Mouse (Mus musculus): ENCODE results near the gene Haus4.

Gene Haus4

GRCm38 (mm10) chr14:54572790-54573736 is 18.6 kb upstream of the Haus4 start:
- peak; percentile 98 for DNase-seq (ENCODE audit: inconsistent ontology term)

DNA sequence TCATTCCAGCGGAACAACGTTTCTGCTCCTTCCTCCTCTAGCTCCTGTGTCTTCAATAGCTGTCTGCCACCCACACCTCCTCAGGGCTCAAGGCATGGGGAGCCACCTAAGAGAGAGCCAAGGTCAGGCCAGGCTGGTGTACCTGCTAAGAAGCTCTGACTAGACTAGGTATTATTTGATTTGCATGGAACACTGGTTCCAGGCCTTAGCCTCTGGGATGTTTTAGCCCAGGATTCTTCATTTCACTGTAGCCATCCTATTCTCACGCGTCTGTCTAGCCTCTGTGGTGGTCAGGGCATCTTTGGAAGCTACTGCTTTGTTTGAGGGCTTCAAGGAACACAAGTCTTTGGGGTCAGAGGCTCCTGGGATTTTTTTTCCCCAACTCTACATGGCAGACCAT is 17.7 kb upstream of the Haus4 start:
- DNase-seq (ENCODE audit: inconsistent ontology term) = peak; percentile 35

DNA sequence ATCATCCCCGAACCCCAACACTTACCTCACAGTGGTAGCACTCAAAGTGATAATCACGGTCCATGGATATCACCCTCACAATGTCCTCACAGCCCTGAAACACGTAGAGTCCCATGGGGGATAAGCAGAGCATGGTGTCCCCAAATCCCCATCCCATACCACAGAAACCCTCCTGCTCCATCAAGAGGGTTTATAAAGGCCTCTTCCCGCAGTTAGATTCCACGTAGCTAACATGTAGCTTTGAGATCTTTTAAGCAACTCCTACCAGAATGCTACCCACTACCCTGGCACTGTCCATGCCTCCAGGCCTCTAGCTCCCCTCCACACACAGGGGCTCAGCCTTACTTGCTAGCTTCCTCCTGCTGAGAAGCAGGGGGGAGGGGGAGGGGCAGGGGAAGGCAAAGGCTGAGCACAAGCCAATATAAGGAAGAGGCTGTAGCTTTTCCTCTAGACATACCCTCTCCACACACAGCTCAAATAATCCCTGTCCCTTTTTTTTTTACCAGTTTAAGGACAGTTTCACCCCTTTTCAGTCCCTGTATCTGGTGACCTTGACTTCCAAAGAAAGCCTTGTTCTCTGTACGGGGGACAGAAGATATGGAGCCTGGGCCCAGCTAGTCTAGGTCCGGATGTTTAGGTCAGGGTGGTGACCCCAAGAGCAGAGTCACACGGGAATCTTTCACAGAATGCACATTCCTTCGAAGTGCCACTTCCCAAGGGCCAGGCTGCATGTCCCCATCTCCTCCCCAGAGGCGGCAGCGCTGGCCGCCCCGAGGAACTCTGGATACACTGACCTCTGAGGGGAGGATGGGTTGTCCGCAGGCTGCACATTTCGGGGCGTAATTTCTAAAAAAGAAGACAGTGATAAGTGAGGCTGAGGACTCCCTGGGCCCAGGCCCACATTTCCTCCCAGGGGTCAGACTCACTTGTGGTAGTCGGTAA is 15.3 kb upstream of the Haus4 start:
- DNase-seq (ENCODE audit: inconsistent ontology term) = peak; percentile 21

- DNase-seq (ENCODE audit: inconsistent ontology term) = peak; percentile 73
These were observed 14.4 kb upstream of the Haus4 start for GRCm38 (mm10) chr14:54568694-54569414.

DNA sequence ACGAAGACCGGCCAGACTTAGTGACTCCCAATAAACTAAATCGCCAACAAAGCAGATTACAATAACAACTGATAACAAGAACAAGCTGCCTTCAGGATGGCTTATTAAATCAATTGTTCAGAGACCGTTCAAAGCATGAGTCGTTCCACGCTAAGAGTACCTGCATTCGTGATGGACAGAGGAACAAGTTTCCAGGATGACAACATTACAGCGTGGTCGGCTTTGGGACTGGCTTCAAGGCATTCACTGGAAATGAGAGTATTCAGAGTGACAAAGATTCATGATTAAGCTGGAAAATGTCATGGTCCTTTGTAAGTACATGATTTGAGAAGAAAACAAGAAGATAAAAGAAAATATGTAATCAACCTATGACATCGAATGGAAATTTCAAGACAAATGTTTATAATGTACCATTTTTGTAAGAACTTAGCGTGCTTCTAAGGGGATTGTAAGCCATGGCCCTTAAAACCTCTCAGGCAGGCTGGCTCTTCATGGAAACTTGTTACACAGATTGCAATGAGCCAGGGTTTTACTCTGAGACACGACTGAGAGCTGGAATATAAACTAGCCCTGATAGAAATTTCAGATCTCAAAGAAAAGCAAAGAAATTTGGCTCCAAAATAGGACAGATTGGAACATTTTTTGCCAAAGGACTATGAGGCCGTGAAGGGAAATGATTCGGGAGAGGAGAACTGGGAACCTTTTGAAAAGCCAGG is 6.3 kb upstream of the Haus4 start:
- no peak for DNase-seq (ENCODE audit: inconsistent ontology term)

DNA sequence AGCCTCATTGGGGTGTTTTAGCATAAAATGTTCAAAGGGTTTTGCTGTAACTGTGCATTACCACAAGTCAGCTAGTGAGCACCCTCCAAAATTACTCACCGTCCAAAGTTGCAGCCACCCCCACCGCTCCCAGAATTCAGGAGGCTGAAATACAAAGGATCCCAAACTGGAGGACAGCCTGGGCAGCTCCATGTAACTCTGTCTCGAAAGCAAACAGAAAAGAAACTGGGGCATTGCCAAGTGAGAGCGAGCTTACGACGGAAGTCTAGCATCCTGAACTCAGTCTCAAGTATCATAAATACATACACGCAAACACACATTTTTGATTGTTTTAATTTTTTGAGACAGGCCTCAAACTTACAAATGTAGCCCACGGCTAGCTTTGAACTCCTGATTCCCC is 2.9 kb upstream of the Haus4 start:
- DNase-seq (ENCODE audit: inconsistent ontology term) = no peak

DNA sequence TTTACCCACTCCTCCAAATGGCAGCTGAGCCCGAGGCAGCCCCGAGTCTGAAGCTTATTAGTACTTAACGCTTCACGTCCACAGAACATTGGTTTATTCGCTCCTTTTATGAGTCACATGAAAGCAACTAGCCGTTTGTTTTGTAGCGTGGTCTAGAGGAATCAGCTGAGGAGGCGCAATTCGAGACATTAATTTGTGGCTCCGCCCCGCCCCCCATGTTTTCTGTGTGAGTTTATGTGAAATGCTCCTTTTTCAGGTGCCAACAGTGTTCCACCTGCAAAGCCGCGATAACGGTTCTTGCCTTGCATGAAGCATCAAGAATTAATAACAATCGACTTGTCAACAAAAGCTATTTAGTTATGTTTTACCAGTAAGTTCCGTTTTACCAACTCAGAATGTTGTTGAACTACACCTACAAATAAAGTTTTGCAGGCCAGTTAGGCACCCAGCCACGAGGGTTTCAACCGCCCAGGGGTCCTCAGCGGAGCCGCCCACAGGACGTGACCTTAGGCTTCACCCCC is 902 bp downstream of the Haus4 start:
- peak; percentile 82 for DNase-seq (ENCODE audit: inconsistent ontology term)

- no peak for DNase-seq (ENCODE audit: inconsistent ontology term)
These were observed 9.7 kb downstream of the Haus4 start for GRCm38 (mm10) chr14:54544703-54545102.

DNA sequence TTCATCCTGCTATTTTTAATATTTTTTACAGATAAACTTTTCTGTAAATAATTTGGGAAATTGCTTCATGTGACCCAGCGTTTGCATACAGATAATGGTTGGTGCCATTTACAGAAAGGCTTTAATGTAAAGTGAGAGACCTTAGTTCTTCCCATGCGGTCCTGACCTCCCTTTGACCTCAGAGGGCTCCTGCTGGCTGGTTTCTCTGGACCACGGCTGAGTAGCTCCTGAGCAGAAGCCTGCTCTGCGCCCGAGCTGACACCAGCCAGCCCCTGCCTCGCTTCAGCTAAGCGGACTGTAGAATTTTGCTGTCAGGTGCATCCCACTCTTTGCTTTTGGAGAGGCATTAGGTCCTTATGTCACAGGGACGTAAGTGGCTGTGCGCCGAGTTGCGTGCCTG is 13.6 kb downstream of the Haus4 start:
- DNase-seq (ENCODE audit: inconsistent ontology term) = no peak

GRCm38 (mm10) chr14:54538580-54538979 is 15.8 kb downstream of the Haus4 start:
- DNase-seq (ENCODE audit: inconsistent ontology term) = no peak

DNA sequence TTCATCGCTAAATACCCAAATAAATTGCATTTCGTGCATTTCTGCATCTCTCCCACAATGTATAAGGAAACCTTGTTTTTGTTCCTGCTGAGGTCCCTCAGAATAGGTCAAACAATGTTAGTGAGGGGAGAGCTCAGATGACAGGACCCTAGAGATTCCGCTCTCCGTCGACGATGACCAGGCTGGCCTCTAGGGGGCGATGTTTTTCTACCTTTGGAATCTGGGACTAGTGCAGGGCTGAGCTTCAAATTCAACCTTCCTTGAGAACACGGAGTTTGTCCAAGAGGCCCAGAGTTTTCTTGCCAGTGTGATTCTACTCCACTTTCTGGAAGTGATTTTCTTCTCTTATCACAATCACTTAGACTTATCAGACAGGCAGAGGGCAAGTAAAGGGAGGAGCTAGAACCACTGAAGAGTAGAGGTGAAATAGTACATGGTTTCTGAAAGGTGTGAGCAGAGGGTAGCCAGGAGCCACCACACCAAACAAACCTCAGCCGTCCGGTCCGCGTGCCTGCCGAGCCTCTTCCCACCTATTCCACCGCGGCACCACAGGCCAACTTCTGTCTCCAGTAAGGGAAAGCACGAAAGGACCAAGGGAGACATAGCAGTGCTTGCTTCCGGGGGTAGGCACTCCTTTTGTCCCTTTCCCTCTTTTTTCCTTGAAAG is 25.8 kb downstream of the Haus4 start:
- peak; percentile 70 for DNase-seq (ENCODE audit: inconsistent ontology term)

DNA sequence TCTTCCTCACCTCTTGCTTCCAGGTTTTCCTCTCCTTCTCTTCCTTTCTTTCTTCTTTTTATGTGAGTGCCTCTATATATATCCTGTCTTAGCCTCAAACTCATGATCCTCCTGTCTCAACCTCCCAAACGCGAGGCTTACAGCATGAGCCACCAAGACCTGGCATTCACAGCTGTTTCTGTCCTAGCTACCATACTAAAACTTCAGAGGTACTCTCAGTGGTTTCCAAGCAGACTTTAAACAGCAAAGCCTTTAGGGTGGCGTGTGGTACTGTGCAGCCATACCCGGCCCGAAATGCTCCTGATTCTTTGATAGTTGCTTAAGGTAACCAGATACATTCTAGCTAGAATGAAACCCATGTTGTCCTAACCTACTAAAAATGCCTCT is 26.4 kb downstream of the Haus4 start:
- peak; percentile 10 for DNase-seq (ENCODE audit: inconsistent ontology term)

DNA sequence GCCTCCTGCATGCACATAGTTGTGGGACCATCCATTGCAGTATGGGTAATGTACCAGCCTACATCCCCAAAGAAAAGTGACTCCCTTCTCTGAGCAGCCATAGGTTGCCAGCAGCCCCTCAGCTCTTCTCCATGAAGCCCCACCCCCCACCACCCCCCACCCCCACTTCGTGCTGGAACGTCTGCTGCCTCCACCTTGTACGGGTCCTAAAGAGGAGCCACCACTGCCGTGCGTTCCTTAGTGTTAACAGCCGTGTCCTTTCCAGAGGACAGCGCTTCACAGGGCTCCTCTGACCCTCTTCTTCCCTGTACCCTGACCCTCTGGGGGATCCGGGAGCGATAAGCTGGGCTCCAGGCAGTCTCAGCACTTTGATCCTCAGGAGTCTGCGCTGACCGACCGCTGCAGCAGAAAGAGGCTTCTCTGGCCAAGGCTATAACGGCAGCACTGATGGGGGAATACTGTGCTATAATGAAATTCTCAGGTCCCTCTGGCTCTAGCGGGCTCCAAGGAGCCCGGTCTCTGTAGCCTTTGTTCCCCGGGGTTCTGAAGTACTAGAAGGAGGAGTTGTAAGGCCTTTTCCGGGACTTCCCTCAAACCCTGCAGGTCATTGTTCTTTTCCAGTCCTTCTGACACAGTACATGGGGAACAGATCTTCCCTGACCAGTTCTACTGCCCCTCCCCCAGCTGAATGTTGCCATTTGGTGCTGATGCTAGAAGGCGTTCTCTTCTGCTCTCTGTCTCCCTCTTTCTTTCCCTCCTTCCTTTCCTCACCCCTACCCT is 27.0 kb downstream of the Haus4 start:
- DNase-seq (ENCODE audit: inconsistent ontology term) = peak; percentile 22

DNA sequence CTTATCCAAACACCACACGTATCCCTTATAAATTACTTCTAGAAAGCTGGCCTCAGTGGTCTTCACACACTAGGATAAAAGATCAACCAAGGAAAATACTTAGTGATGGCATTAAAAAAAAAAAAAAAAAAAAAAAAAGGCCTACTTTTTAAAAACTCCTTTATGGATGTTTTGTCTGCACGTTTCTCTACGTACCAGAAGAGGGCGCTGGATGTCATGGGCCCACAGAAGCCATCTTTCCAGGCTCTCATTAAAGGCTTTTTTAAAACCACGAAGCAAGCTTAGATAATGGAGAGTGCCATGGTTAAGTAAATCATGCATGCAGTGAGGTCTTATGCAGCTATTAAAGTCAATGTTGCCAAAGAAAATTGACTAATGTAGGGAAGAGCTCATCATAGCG is 30.8 kb downstream of the Haus4 start:
- no peak for DNase-seq (ENCODE audit: inconsistent ontology term)

DNA sequence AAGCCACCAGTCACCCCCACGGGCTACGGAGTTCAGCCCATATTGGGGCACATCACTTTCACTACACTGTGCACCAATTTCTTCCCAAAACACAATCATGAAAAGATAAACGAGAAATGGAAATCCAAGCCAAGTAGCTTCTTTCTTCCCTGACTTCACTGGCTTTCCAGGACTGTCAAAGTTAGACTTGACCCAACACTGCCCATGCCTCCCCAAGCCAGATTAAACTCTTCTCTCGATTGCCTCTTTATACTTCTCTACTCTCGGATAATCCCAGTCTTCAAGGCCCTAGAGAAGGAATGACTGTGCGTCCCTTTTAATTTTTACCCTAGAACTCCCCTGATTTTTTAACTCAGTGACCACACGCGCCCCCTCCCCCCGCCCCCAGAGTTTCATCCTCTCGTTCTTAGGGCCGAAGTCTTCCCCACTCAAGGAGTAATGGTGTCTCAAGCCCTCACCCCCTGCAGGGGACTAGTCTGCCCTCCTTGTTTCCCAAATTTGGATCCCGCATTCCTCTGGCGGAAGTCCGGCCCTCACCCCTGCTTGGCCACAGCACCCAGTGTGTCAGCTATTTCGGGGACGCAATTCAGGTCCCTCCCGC is 37.6 kb downstream of the Haus4 start:
- no peak for DNase-seq (ENCODE audit: inconsistent ontology term)

GRCm38 (mm10) chr14:54509774-54510173 is 44.6 kb downstream of the Haus4 start:
- DNase-seq (ENCODE audit: inconsistent ontology term) = no peak

- no peak for DNase-seq (ENCODE audit: inconsistent ontology term)
These were observed 51.3 kb downstream of the Haus4 start for GRCm38 (mm10) chr14:54503092-54503491.

DNA sequence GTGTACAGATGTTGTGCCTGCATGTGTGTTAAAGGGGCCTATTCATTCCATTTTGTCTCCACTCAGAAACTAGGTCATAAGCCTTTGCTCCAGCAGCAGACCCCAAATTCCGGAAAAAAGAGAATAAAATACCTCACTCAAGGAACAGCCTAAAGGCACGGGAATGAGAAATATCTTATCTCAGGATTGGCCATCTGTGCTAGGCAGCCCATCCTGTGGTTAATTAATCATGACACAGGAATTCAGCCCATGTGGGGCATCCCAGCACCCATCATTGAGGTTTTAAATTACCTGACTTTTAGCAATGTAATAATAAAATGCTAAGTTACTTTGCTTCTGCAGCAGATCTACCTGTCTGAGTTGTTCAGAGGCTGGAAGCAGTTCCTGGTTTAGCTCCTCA is 53.1 kb downstream of the Haus4 start:
- peak; percentile 38 for DNase-seq (ENCODE audit: inconsistent ontology term)

GRCm38 (mm10) chr14:54499330-54499729 is 55.1 kb downstream of the Haus4 start:
- no peak for DNase-seq (ENCODE audit: inconsistent ontology term)
